Mouse (Mus musculus): ENCODE measurements at regions not wholly inside any gene's neighbourhood (a gene's known extent, or its start where the extent isn't known, plus 50 kb on each side); places are given as distances from the start of the nearest gene placed in this dataset.

DNA sequence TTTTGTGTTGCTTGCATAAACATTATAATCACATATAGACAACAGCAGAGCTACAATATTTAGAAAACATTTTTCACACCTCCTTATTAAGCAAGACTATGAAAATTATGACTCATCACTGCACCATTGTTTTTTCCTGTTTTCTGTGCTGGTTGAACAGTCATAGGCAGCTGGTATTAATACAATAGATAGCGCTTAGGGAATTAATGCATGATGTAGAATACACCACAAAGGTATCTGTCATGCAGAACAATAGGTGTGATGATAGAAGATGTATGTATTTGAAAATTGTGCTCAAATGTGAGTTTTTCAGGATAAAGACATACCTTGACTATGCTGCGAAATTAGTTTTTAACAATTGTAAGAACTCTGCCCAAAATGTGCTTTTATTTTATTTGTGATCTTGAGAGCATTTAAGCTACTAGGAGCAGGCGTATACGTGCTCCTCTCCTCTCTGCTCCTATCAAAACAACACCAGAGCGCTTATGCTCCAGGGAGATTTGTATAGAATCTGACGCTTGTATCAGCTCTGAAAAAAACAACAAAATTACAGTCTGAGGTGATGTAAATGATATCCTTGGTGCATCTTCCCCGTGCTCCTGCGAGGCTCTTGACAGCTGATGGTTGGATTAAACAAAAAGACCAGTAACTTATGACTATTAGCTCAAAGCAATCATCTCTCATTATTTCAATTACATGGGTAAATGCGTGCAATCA, 560.1 kb downstream of the Gm43517 start:
- TF ChIP-seq CTCF (conservative IDR thresholded peaks at IDR 0.05; ENCODE audit: insufficient read depth, insufficient read length, low read depth, low read length): no peak
- TF ChIP-seq POLR2A (IDR thresholded peaks at IDR 0.05; ENCODE audit: low read depth, low read length): no peak
